Mouse (Mus musculus) CH12.LX (cell line): ENCODE measurements around the gene Prr36. TPM values are rescaled to one million over a fixed set of nuclear protein-coding genes. Genes with fewer than 3 reads are reported as not detected.

Experiments
- DNase-seq: peaks from one replicate; pipeline ENCODE4 v3.0.0-alpha.2; 2013; ENCODE audit errors: extremely low read depth
- H3K27ac ChIP-seq: 2 replicates; pipeline ENCODE4 v1.5.1; 2012; ENCODE audit warnings: low read depth, mild to moderate bottlenecking, control low read depth, moderate library complexity; ENCODE audit not compliant: insufficient read depth
- H3K27me3 ChIP-seq: replicated peaks from 2 replicates; pipeline ENCODE3; 2012; ENCODE audit warnings: inconsistent platforms
- H3K36me3 ChIP-seq, 2 experiments: replicated peaks in 1 of 2; 2 replicates each; pipeline versions ENCODE3 to v1.6.1; 2012; ENCODE audit warnings: inconsistent platforms in 1 of 2, low read length in 1 of 2, mild to moderate bottlenecking in 1 of 2, mixed read lengths in 1 of 2, moderate library complexity in 1 of 2; ENCODE audit not compliant: control insufficient read depth in 1 of 2, insufficient read depth in 1 of 2
- H3K4me1 ChIP-seq, 2 experiments: 2 replicates each; pipeline ENCODE4 v1.6.1; 2012; ENCODE audit warnings: inconsistent platforms in 1 of 2, moderate library complexity in 1 of 2; ENCODE audit not compliant: insufficient read depth in 2 of 2, control insufficient read depth in 1 of 2
- H3K4me2 ChIP-seq: 2 replicates; pipeline ENCODE4 v1.6.1; 2012; ENCODE audit warnings: low read depth, mild to moderate bottlenecking, control low read depth; ENCODE audit not compliant: poor library complexity, insufficient read depth, severe bottlenecking
- H3K4me3 ChIP-seq, 3 experiments: fragments of 150-350 bp in 1 of 3; sonication (generic) in 1 of 3; replicated peaks in 1 of 3; 2 replicates each; pipeline versions ENCODE3 to v1.5.1; 2011 to 2012; ENCODE audit warnings: low read depth in 2 of 3, low read length in 2 of 3, mild to moderate bottlenecking in 2 of 3, moderate library complexity in 2 of 3, control low read depth in 1 of 3, improper control_type of control experiment in 1 of 3, inconsistent platforms in 1 of 3, mixed read lengths in 1 of 3; ENCODE audit not compliant: poor library complexity in 1 of 3
- H3K79me2 ChIP-seq: replicated peaks from 2 replicates; pipeline ENCODE4 v1.6.1; 2012; ENCODE audit warnings: mild to moderate bottlenecking, moderate library complexity; ENCODE audit not compliant: control insufficient read depth, poor library complexity, insufficient read depth, severe bottlenecking; ENCODE audit errors: extremely low read depth
- H3K9ac ChIP-seq: 2 replicates; pipeline ENCODE4 v1.6.1; 2012; ENCODE audit warnings: low read depth, mild to moderate bottlenecking, control low read depth, moderate library complexity; ENCODE audit not compliant: insufficient read depth
- H3K9me3 ChIP-seq: replicated peaks from 2 replicates; pipeline ENCODE3; 2012; ENCODE audit warnings: low read length, inconsistent platforms, mixed read lengths
- BHLHE40 ChIP-seq: IDR thresholded peaks from 2 replicates; pipeline ENCODE4 v1.6.1; 2011; ENCODE audit warnings: mild to moderate bottlenecking, low read depth, low read length, improper control_type of control experiment
- CHD1 ChIP-seq: IDR thresholded peaks from 2 replicates; pipeline ENCODE4 v1.6.1; 2012; ENCODE audit warnings: low read depth, low read length, improper control_type of control experiment, inconsistent platforms
- CHD2 ChIP-seq: IDR thresholded peaks from 2 replicates; pipeline ENCODE4 v1.6.1; 2011; ENCODE audit warnings: low read length, improper control_type of control experiment
- ELF1 ChIP-seq: IDR thresholded peaks from 2 replicates; pipeline ENCODE4 v1.6.1; 2014; ENCODE audit warnings: low read depth, mild to moderate bottlenecking, inconsistent platforms, low read length, improper control_type of control experiment
- ETS1 ChIP-seq: conservative IDR thresholded peaks from 2 replicates; pipeline ENCODE4 v1.6.1; 2012; ENCODE audit warnings: low read depth, mild to moderate bottlenecking, inconsistent platforms, low read length, improper control_type of control experiment, moderate library complexity
- HCFC1 ChIP-seq: IDR thresholded peaks from 2 replicates; pipeline ENCODE4 v1.6.1; 2012; ENCODE audit warnings: low read depth, mild to moderate bottlenecking, inconsistent platforms, low read length, improper control_type of control experiment
- IRF4 ChIP-seq: IDR thresholded peaks from 2 replicates; pipeline ENCODE4 v1.6.1; 2014; ENCODE audit warnings: low read depth, mild to moderate bottlenecking, inconsistent platforms, low read length, improper control_type of control experiment
- JUN ChIP-seq: IDR thresholded peaks from 2 replicates; pipeline ENCODE4 v1.6.1; 2011; ENCODE audit warnings: low read depth, mild to moderate bottlenecking, low read length, improper control_type of control experiment, moderate library complexity; ENCODE audit not compliant: insufficient read depth
- KAT2A ChIP-seq: IDR thresholded peaks from 2 replicates; pipeline ENCODE4 v1.6.1; 2012; ENCODE audit warnings: low read length, improper control_type of control experiment, inconsistent platforms; ENCODE audit not compliant: insufficient replicate concordance
- MAFK ChIP-seq: IDR thresholded peaks from 2 replicates; pipeline ENCODE4 v1.6.1; 2011; ENCODE audit warnings: low read length, improper control_type of control experiment; ENCODE audit not compliant: insufficient replicate concordance
- MEF2A ChIP-seq: IDR thresholded peaks from 2 replicates; pipeline ENCODE4 v1.6.1; 2014; ENCODE audit warnings: low read depth, mild to moderate bottlenecking, inconsistent platforms, low read length, improper control_type of control experiment, borderline replicate concordance
- NRF1 ChIP-seq: IDR thresholded peaks from 2 replicates; pipeline ENCODE4 v1.6.1; 2014; ENCODE audit warnings: low read depth, mild to moderate bottlenecking, inconsistent platforms, low read length, improper control_type of control experiment, moderate library complexity
- PAX5 ChIP-seq: IDR thresholded peaks from 2 replicates; pipeline ENCODE4 v1.6.1; 2012; ENCODE audit warnings: low read length, inconsistent platforms, mixed read lengths
- RAD21 ChIP-seq: IDR thresholded peaks from 2 replicates; pipeline ENCODE4 v1.6.1; 2011; ENCODE audit warnings: low read depth, mild to moderate bottlenecking, low read length, improper control_type of control experiment, moderate library complexity
- RCOR1 ChIP-seq: conservative IDR thresholded peaks from 2 replicates; pipeline ENCODE4 v1.6.1; 2012; ENCODE audit warnings: low read depth, mild to moderate bottlenecking, inconsistent platforms, low read length, improper control_type of control experiment
- TBP ChIP-seq: conservative IDR thresholded peaks from 2 replicates; pipeline ENCODE4 v1.6.1; 2011; ENCODE audit warnings: low read depth, low read length, improper control_type of control experiment
- TCF12 ChIP-seq: IDR thresholded peaks from 2 replicates; pipeline ENCODE4 v1.6.1; 2014; ENCODE audit warnings: low read depth, mild to moderate bottlenecking, inconsistent platforms, low read length, improper control_type of control experiment
- UBTF ChIP-seq: IDR thresholded peaks from 2 replicates; pipeline ENCODE4 v1.6.1; 2012; ENCODE audit warnings: low read depth, mild to moderate bottlenecking, inconsistent platforms, low read length, improper control_type of control experiment, moderate library complexity
- USF1 ChIP-seq: IDR thresholded peaks from 2 replicates; pipeline ENCODE4 v1.6.1; 2014; ENCODE audit warnings: low read depth, mild to moderate bottlenecking, inconsistent platforms, low read length, improper control_type of control experiment
- USF2 ChIP-seq: conservative IDR thresholded peaks from 2 replicates; pipeline ENCODE4 v1.6.1; 2011; ENCODE audit warnings: low read depth, low read length, improper control_type of control experiment
- ZC3H11A ChIP-seq: IDR thresholded peaks from 2 replicates; pipeline ENCODE4 v1.6.1; 2012; ENCODE audit warnings: low read depth, mild to moderate bottlenecking, inconsistent platforms, low read length, improper control_type of control experiment
- ZKSCAN1 ChIP-seq: IDR thresholded peaks from 2 replicates; pipeline ENCODE4 v1.6.1; 2012; ENCODE audit warnings: low read depth, inconsistent platforms, low read length, improper control_type of control experiment, borderline replicate concordance
- dilution Hi-C: fragments of 300-500 bp; cut with MboI; formaldehyde crosslinking; loops from 2 replicates; pipeline ENCODE4 v1.14.3; 2020; ENCODE audit warnings: low sequenced_read_pairs; ENCODE audit not compliant: extremely low pct_unique_long_range_greater_than_20kb, extremely low pct_ligation_motif_present
- in situ Hi-C: fragments of 300-500 bp; cut with MboI; formaldehyde crosslinking; loops from 3 replicates; pipeline ENCODE4 v1.14.3; 2019; ENCODE audit warnings: low sequenced_read_pairs, low pct_ligation_motif_present, low pct_unique_long_range_greater_than_20kb, mixed read lengths
- polyA plus RNA-seq: library from polyadenylated mRNA; unstranded; fragments of >175 nt; gene quantifications from 2 replicates; pipeline ENCODE4 v1.2.1, GENCODE M21; 2012; ENCODE audit warnings: low read depth; ENCODE audit not compliant: insufficient read length
- total RNA-seq, 2 experiments: library from RNA; depleted of rRNA; stranded (reverse); fragments of 300-350 nt in 1 of 2; fragments of >200 nt in 1 of 2; gene quantifications; 2 replicates each; pipeline ENCODE4 v1.2.3; 2012 to 2014

The Prr36 gene
- total and polyA plus RNA-seq, 3 experiments: 0.05 to 0.59 (median 0.13) TPM

DNA sequence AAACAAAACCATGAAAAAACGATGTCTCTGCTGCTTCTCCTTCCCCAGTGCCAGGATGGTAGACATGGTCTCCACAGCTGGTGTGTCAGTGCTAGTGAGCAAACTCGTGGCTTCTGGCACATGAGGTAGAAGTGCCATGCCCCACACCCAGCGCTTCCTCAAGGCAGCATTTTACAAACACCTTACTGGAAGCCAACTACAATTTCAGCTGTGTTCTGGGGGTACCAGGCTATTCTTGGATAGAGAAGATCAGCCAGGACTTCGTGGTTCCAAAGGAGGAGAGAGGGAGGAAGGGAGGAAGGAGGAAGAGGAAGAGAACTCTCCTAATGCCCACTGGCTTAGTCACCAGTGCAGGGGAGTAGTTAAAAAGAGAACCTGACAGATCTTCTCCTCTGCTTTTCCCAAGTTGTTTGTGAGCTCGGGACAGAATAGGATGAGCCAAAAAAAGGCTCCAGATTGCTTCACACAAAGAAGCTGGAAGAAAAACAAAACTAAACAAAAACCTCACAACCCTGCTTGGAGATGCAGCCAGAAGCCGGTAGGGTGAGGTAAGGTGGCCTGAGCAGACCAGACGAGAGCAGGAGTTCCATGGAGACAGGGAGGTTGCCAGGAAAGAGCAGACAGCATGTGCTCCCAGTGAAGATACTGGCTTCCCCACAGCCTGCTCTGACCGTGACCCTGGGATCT is 46.0 kb upstream of the Prr36 start:
- dilution Hi-C loops (no loop called here), in situ Hi-C loops (no loop called here)
- Histone ChIP-seq H3K4me2 (no peak overlapping the region), H3K9ac (no peak overlapping the region), H3K27me3 (no peaks in the 10 kb centered on the region), H3K79me2 (no peaks in the 10 kb centered on the region), H3K36me3 (peaks cover 95 to 99% of the 10 kb centered on the region in 2 experiments), H3K9me3 (no peaks in the 10 kb centered on the region), H3K27ac (no peak overlapping the region), H3K4me3 (no peak overlapping the region), H3K4me1 (no peaks in the 10 kb centered on the region)
- DNase-seq: no peak
- no peak for TF ChIP-seq PAX5
- TF ChIP-seq USF1: no peak
- TF ChIP-seq RAD21: no peak
- no peak for TF ChIP-seq MEF2A
- TF ChIP-seq MAFK: no peak
- TF ChIP-seq ZKSCAN1: no peak
- no peak for TF ChIP-seq ZC3H11A
- no peak for TF ChIP-seq USF2
- TF ChIP-seq IRF4: no peak
- TF ChIP-seq ETS1: no peak
- TF ChIP-seq UBTF: no peak
- TF ChIP-seq BHLHE40: no peak
- TF ChIP-seq CHD2: no peak
- no peak for TF ChIP-seq HCFC1
- no peak for TF ChIP-seq JUN
- TF ChIP-seq NRF1: no peak
- TF ChIP-seq KAT2A: no peak
- TF ChIP-seq TCF12: no peak

DNA sequence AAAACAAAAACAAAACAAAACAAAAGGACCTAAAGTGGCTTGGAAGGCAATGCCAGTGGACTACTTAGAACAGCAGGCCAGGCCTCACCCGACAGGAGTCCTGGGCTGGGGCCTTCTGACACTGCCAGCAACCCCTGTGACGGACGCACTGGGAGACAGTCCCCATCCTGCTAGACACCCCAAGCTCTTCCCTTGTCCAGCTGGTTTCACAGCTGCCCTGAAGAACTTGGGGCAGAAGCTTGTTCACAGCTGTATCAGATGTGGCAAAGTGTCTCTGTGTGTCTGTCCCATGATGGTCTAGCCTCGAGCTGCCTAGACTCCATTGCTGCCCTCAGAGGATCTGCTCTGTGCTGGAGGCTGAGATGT is 42.5 kb upstream of the Prr36 start:
- no peaks in the 10 kb centered on the region for H3K4me1 ChIP-seq
- H3K4me3 ChIP-seq: no peak overlapping the region
- no peaks in the 10 kb centered on the region for H3K9me3 ChIP-seq
- H3K9ac ChIP-seq: no peak overlapping the region
- H3K79me2 ChIP-seq: no peaks in the 10 kb centered on the region
- no peak for DNase-seq
- TF ChIP-seq CHD1 (no peak), USF1 (no peak), ELF1 (no peak), USF2 (no peak), TBP (no peak), ZC3H11A (no peak), KAT2A (no peak), JUN (no peak), RCOR1 (no peak)
- no peak overlapping the region for H3K4me2 ChIP-seq
- H3K36me3 ChIP-seq: peaks cover 85 to 99% of the 10 kb centered on the region in 2 experiments
- dilution Hi-C loops: no loop called here
- H3K27me3 ChIP-seq: no peaks in the 10 kb centered on the region
- in situ Hi-C loops: loop anchor here (10.0 kb wide), 1 partner anchor 55 kb away; no protein-coding TSS in a partner anchor
- H3K27ac ChIP-seq: no peak overlapping the region
